Mouse (Mus musculus) myocyte (in vitro differentiated cells): ENCODE measurements around the gene Gm49661. TPM values are rescaled to one million over a fixed set of nuclear protein-coding genes. Genes with fewer than 3 reads are reported as not detected.

Experiments
- H3K27me3 ChIP-seq: one replicate; pipeline ENCODE4 v1.6.1; 2011; ENCODE audit not compliant: control insufficient read depth, insufficient read depth, insufficient read length
- H3K36me3 ChIP-seq: one replicate; pipeline ENCODE4 v1.6.1; 2011; ENCODE audit not compliant: control insufficient read depth, insufficient read depth
- H3K4me2 ChIP-seq: one replicate; pipeline ENCODE4 v1.6.1; 2011; ENCODE audit warnings: low read depth, control low read depth
- H3K4me3 ChIP-seq: one replicate; pipeline ENCODE4 v1.5.1; 2011; ENCODE audit warnings: mild to moderate bottlenecking, control low read depth, moderate library complexity
- H3K79me2 ChIP-seq: one replicate; pipeline ENCODE4 v1.6.1; 2011; ENCODE audit not compliant: control insufficient read depth, insufficient read depth
- H3ac ChIP-seq: one replicate; pipeline ENCODE4 v1.6.1; 2011; ENCODE audit not compliant: control insufficient read depth, insufficient read length
- CEBPB ChIP-seq: IDR thresholded peaks from 2 replicates; pipeline ENCODE4 v1.6.1; 2011; ENCODE audit warnings: mild to moderate bottlenecking, moderate library complexity; ENCODE audit not compliant: poor library complexity, insufficient read depth, severe bottlenecking
- E2F4 ChIP-seq: IDR thresholded peaks from one replicate; pipeline ENCODE4 v1.6.1; 2011; ENCODE audit warnings: mild to moderate bottlenecking, control low read depth, moderate library complexity; ENCODE audit not compliant: insufficient read depth
- MAX ChIP-seq: IDR thresholded peaks from one replicate; pipeline ENCODE4 v1.6.1; 2011; ENCODE audit warnings: low read depth, mild to moderate bottlenecking, control low read depth
- MYOD1 ChIP-seq, 3 experiments: IDR thresholded peaks; one replicate each; pipeline ENCODE4 v1.6.1; 2011; ENCODE audit warnings: control low read depth in 2 of 3, low read depth in 2 of 3, mild to moderate bottlenecking in 2 of 3, moderate library complexity in 1 of 3; ENCODE audit not compliant: insufficient read length in 2 of 3, control insufficient read depth in 1 of 3
- MYOG ChIP-seq, 3 experiments: IDR thresholded peaks; one replicate each; pipeline ENCODE4 v1.6.1; 2011; ENCODE audit warnings: control low read depth in 2 of 3, low read depth in 2 of 3, mild to moderate bottlenecking in 2 of 3; ENCODE audit not compliant: insufficient read length in 2 of 3, control insufficient read depth in 1 of 3, insufficient read depth in 1 of 3
- POLR2A ChIP-seq: IDR thresholded peaks from one replicate; pipeline ENCODE4 v1.6.1; 2011; ENCODE audit warnings: low read depth, mild to moderate bottlenecking, control low read depth, moderate library complexity; ENCODE audit not compliant: insufficient read length
- POLR2AphosphoS2 ChIP-seq: IDR thresholded peaks from one replicate; pipeline ENCODE4 v1.6.1; 2011; ENCODE audit warnings: low read depth, control low read depth; ENCODE audit not compliant: insufficient read length
- REST ChIP-seq: IDR thresholded peaks from one replicate; pipeline ENCODE4 v1.6.1; 2011; ENCODE audit warnings: mild to moderate bottlenecking, control low read depth, moderate library complexity; ENCODE audit not compliant: insufficient read depth, insufficient read length
- SRF ChIP-seq: IDR thresholded peaks from one replicate; pipeline ENCODE4 v1.6.1; 2011; ENCODE audit warnings: low read depth; ENCODE audit not compliant: control insufficient read depth, insufficient read length
- TCF12 ChIP-seq: IDR thresholded peaks from one replicate; pipeline ENCODE4 v1.6.1; 2011; ENCODE audit warnings: mild to moderate bottlenecking, control low read depth; ENCODE audit not compliant: poor library complexity, insufficient read depth, severe bottlenecking
- TCF3 ChIP-seq: IDR thresholded peaks from one replicate; pipeline ENCODE4 v1.6.1; 2011; ENCODE audit warnings: low read depth, control low read depth; ENCODE audit not compliant: insufficient read length
- USF1 ChIP-seq: IDR thresholded peaks from one replicate; pipeline ENCODE4 v1.6.1; 2011; ENCODE audit warnings: low read depth, mild to moderate bottlenecking, control low read depth, moderate library complexity
- polyA plus RNA-seq: library from polyadenylated mRNA; unstranded; fragments of >200 nt; fragmentation: generic; extraction: Trizol; gene quantifications from one replicate; pipeline ENCODE4 v1.2.1, GENCODE M21; 2012; ENCODE audit warnings: missing spikeins

The Gm49661 gene
- polyA plus RNA-seq, 1 experiment: not detected

DNA sequence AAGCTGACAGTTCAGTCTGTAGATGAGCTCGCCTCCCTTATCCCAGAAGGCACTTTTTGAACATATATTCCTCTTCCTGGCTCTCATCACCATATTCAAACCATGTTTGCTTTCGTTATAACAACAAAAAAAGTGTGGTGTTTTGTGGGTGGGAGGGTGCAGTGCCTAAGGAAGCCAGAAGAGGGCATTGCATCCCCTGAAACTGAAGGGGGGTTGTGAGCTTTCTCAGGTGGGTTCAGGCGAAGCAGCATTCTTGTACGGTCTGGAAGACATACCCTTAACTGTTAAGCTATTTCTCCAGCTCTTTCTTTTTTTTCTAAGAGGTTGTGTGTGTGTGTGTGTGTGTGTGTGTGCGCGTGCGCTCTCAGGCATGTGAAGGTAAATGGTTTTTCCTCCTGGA lies 6.2 kb upstream of the Gm49661 start:
- H3K4me3 ChIP-seq: peak overlapping the region; percentile 92
- TF ChIP-seq TCF12 (no peak), POLR2AphosphoS2 (peak; percentile 68)
- no peak overlapping the region for H3ac ChIP-seq
- peak overlapping the region; percentile 99 for H3K4me2 ChIP-seq
- H3K27me3 ChIP-seq: no peaks in the 10 kb centered on the region
- peaks cover 7% of the 10 kb centered on the region for H3K36me3 ChIP-seq
- peaks cover 22% of the 10 kb centered on the region for H3K79me2 ChIP-seq

DNA sequence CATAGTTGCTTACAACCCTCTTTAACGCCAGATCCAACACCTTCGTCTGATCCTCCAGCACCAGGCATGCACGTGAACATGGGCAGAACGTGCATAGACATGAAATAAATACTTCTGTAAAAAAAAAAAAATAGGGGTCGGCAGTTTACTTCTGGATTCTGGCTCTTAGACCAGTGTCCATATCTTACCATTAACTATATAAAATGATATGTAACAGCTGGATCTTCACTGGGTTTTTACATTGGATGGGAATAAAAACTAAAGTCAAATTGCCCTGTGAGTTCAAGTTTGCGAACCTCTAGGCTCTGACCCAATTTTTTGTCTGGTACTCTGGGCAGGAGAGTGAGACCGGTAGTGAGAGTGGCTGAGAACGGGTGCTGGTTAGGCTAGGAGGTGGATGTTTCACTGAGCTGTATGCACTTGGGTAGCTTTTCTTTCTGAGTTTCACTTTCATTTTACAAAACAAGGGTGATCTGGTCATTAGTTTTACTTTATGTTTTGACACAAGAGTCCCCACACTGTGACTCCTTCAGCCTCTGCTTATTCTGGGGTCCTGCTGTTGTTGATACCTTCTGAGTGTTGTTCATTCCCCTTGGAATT lies 5.4 kb upstream of the Gm49661 start:
- no peak overlapping the region for H3ac ChIP-seq
- peak overlapping the region; percentile 99 for H3K4me2 ChIP-seq
- H3K79me2 ChIP-seq: peaks cover 30% of the 10 kb centered on the region
- H3K4me3 ChIP-seq: peak overlapping the region; percentile 92
- H3K36me3 ChIP-seq: peaks cover 7% of the 10 kb centered on the region
- TF ChIP-seq CEBPB (no peak), E2F4 (no peak), MAX (no peak)
- H3K27me3 ChIP-seq: no peaks in the 10 kb centered on the region

DNA sequence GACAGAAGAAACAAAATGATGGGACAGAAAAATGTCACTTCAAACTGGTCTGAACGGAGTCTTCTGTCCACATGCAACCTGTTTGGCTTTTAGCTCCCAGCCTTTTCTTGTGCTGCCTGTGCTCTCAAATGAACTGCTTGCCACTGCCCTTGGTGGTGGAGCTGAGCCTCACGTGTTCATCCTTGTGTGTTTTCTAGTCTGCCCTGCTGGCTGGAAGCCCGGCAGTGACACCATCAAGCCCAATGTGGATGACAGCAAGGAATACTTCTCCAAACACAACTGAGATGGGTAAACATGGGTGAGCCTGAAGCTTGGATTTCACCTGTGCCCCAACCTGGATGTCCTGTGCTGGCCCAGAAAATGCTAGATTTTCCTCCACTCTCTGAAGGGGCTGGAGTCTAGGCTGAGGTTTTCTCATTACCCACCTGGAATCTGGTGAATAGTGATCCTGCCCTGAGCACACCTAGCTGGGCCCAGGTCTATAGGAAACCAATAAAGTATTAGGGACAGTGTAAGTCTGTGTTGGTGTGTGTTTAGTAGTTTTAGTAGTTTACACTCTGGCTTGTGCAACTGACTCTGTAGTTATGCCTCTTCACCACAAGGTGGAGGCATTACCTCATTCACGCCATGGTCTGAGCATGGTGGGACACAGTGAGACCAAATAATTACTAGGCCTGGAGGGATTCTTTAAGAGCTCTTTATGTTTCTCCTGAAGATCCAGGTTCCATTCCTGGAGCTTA lies 4.7 kb upstream of the Gm49661 start:
- Histone ChIP-seq H3K4me2 (peak overlapping the region; percentile 99), H3K36me3 (peaks cover 7% of the 10 kb centered on the region), H3K4me3 (no peak overlapping the region), H3K27me3 (no peaks in the 10 kb centered on the region), H3ac (no peak overlapping the region), H3K79me2 (peaks cover 32% of the 10 kb centered on the region)
- TF ChIP-seq POLR2AphosphoS2: peak; percentile 47
- no peak for TF ChIP-seq MYOD1 (IDR thresholded peaks at IDR 0.05; ENCODE audit: control insufficient read depth in 1 of 3, insufficient read length in 2 of 3, low read depth in 2 of 3)

DNA sequence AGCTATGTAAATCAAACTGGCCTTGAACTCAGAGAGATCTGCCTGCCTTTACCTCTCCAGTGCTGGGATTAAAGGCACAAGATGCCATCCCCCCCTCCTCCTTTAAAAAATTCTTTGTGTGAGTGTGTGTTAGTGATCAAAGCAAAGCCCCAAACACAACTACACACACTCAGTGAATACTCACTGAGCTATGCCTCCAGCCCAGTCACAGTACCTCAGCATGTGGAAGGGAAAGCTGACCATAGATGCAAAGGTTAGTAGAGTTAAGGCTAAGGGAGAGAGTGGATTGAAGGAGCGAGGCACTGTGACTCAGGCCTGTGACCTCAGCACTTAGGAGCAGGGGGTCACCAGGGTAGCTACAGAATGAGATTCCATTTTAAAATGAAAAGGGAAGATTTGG lies 3.8 kb upstream of the Gm49661 start:
- no peak overlapping the region for H3K4me2 ChIP-seq

DNA sequence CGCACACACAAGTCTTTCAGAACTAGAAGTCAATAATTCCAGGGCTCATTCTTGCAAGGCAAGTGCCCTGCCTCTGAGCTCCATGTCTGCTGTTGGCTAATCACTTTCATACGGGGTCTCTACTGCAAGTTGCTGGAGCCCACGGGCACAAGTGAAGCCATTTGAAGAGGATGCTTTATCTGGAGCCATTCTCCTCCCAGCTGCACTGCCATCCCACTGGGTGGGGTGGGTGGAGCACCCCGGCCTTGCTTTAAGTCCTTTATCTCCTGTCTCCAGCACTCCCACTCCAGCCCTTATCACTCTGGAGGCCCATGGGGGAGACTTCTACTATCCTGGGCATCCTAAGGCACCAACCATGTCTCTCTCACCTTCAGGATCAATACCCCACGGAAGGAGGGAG lies 1.7 kb upstream of the Gm49661 start:
- TF ChIP-seq MYOD1 (IDR thresholded peaks at IDR 0.05; ENCODE audit: control insufficient read depth in 1 of 3, insufficient read length in 2 of 3, low read depth in 2 of 3) (no peak), MYOG (IDR thresholded peaks at IDR 0.05; ENCODE audit: control insufficient read depth in 1 of 3, insufficient read depth in 1 of 3, insufficient read length in 2 of 3, low read depth in 2 of 3) (no peak), USF1 (no peak), POLR2AphosphoS2 (no peak), SRF (no peak), REST (no peak), MAX (no peak), TCF12 (no peak), TCF3 (no peak), POLR2A (no peak), CEBPB (no peak), E2F4 (no peak)
- Histone ChIP-seq H3ac (no peak overlapping the region), H3K27me3 (no peaks in the 10 kb centered on the region), H3K4me2 (peak overlapping the region; percentile 71), H3K79me2 (peaks cover 14% of the 10 kb centered on the region), H3K36me3 (peaks cover 7% of the 10 kb centered on the region), H3K4me3 (peak overlapping the region; percentile 99)

More for the DNA sequence above, 3.8 kb upstream of the Gm49661 start:
- Histone ChIP-seq H3K4me3 (no peak overlapping the region), H3ac (no peak overlapping the region), H3K27me3 (no peaks in the 10 kb centered on the region), H3K79me2 (peaks cover 29% of the 10 kb centered on the region), H3K36me3 (peaks cover 7% of the 10 kb centered on the region)
- TF ChIP-seq USF1 (no peak), MAX (no peak), TCF12 (no peak), SRF (no peak), POLR2AphosphoS2 (no peak), TCF3 (no peak), REST (no peak), MYOD1 (IDR thresholded peaks at IDR 0.05; ENCODE audit: control insufficient read depth in 1 of 3, insufficient read length in 2 of 3, low read depth in 2 of 3) (no peak), CEBPB (no peak), E2F4 (no peak), POLR2A (no peak), MYOG (IDR thresholded peaks at IDR 0.05; ENCODE audit: control insufficient read depth in 1 of 3, insufficient read depth in 1 of 3, insufficient read length in 2 of 3, low read depth in 2 of 3) (no peak)
